Mouse (Mus musculus): ENCODE results near the gene Mark4.

Mark4 gene

GRCm38 (mm10) chr7:19470308-19470707, 11.7 kb upstream of the Mark4 start:
- DNase-seq (ENCODE audit: low spot score in 2 of 2), result no peak

GRCm38 (mm10) chr7:19469404-19469803, 10.8 kb upstream of the Mark4 start:
- no peak for DNase-seq (ENCODE audit: low spot score in 2 of 2)

- DNase-seq (ENCODE audit: low spot score in 2 of 2), result no peak
Observed at GRCm38 (mm10) chr7:19468279-19468678, 9.7 kb upstream of the Mark4 start.

- no peak for DNase-seq (ENCODE audit: low spot score in 2 of 2)
Observed at GRCm38 (mm10) chr7:19467638-19468037, 9.0 kb upstream of the Mark4 start.

- no peak for DNase-seq (ENCODE audit: low spot score in 2 of 2)
Observed at GRCm38 (mm10) chr7:19466602-19467145, 8.1 kb upstream of the Mark4 start.

- DNase-seq (ENCODE audit: low spot score in 2 of 2), result no peak
Observed at GRCm38 (mm10) chr7:19464367-19465307, 6.0 kb upstream of the Mark4 start.

- DNase-seq (ENCODE audit: low spot score in 2 of 2), result no peak
Observed at GRCm38 (mm10) chr7:19462884-19463381, 4.3 kb upstream of the Mark4 start, which contains the start of gene Exoc3l2. Gene Exoc3l2 (plus strand): TSS chr7:19463331.

- DNase-seq (ENCODE audit: low spot score in 2 of 2), result no peak
Observed at GRCm38 (mm10) chr7:19462443-19462842, 3.8 kb upstream of the Mark4 start.

- peak; percentile 65 to 67 for DNase-seq (ENCODE audit: low spot score in 2 of 2)
Observed at GRCm38 (mm10) chr7:19461488-19461887, 2.9 kb upstream of the Mark4 start.

GRCm38 (mm10) chr7:19460500-19460899, 1.9 kb upstream of the Mark4 start:
- no peak for DNase-seq (ENCODE audit: low spot score in 2 of 2)

- no peak for DNase-seq (ENCODE audit: low spot score in 2 of 2)
Observed at GRCm38 (mm10) chr7:19459144-19459870, 686 bp upstream of the Mark4 start.

GRCm38 (mm10) chr7:19458072-19458486, 542 bp downstream of the Mark4 start:
- DNase-seq (ENCODE audit: low spot score in 2 of 2), result peak; percentile 30 to 37

- no peak for DNase-seq (ENCODE audit: low spot score in 2 of 2)
Observed at GRCm38 (mm10) chr7:19457414-19458071, 1.1 kb downstream of the Mark4 start.

- DNase-seq (ENCODE audit: low spot score in 2 of 2), result no peak
Observed at GRCm38 (mm10) chr7:19456628-19457027, 2.0 kb downstream of the Mark4 start.

GRCm38 (mm10) chr7:19455819-19456495, 2.7 kb downstream of the Mark4 start:
- DNase-seq (ENCODE audit: low spot score in 2 of 2), result no peak

- no peak for DNase-seq (ENCODE audit: low spot score in 2 of 2)
Observed at GRCm38 (mm10) chr7:19455186-19455585, 3.4 kb downstream of the Mark4 start.

- no peak for DNase-seq (ENCODE audit: low spot score in 2 of 2)
Observed at GRCm38 (mm10) chr7:19449165-19449564, 9.5 kb downstream of the Mark4 start.

- DNase-seq (ENCODE audit: low spot score in 2 of 2), result no peak
Observed at GRCm38 (mm10) chr7:19447689-19448088, 10.9 kb downstream of the Mark4 start.

GRCm38 (mm10) chr7:19444801-19445200, 13.8 kb downstream of the Mark4 start:
- no peak for DNase-seq (ENCODE audit: low spot score in 2 of 2)

GRCm38 (mm10) chr7:19443344-19443743, 15.3 kb downstream of the Mark4 start:
- DNase-seq (ENCODE audit: low spot score in 2 of 2), result peak; percentile 77 to 83

All from urinary bladder, postnatal 36 days (tissue).